ENCODE assay signal across 12 mouse cellular contexts in genomic region chr7:109203140-109203539, GRCm38 (mm10). TPM values are rescaled to one million over a fixed set of nuclear protein-coding genes. Genes with fewer than 3 reads are reported as not detected.
"Had no signal": no experiment of that assay in that cellular context is flagged by ENCODE, and none has a peak within 500 bp of the region (broad histone marks: within the 10 kb centered on the region; RNA-seq: fewer than 3 reads in every experiment).

No protein-coding gene starts in this region.

- H3K36me3 ChIP-seq: limb, embryonic 13.5 days; neural tube, embryonic 13.5 days; stomach, embryonic 15.5 days had no signal

- H3K27ac ChIP-seq: limb, embryonic 13.5 days; liver, embryonic 14.5 days; neural tube, embryonic 13.5 days; stomach, embryonic 15.5 days had no signal

- DNase-seq: kidney, adult 11 months; left cerebral cortex, postnatal 4 days; lung, adult 18-20 months; right cerebral cortex, postnatal 14 days; thymus, adult 2 months; thymus, postnatal 25 days had no signal

- H3K4me2 ChIP-seq: limb, embryonic 13.5 days; neural tube, embryonic 13.5 days; stomach, embryonic 15.5 days had no signal

- H3K27me3 ChIP-seq: limb, embryonic 13.5 days; stomach, embryonic 15.5 days had no signal

- H3K9ac ChIP-seq: limb, embryonic 13.5 days; liver, embryonic 14.5 days; neural tube, embryonic 13.5 days; stomach, embryonic 15.5 days had no signal

- H3K4me3 ChIP-seq: limb, embryonic 13.5 days; neural tube, embryonic 13.5 days; stomach, embryonic 15.5 days had no signal

- H3K4me1 ChIP-seq: neural tube, embryonic 13.5 days; stomach, embryonic 15.5 days had no signal

- H3K9me3 ChIP-seq: limb, embryonic 13.5 days; neural tube, embryonic 13.5 days; stomach, embryonic 15.5 days had no signal

RNA-seq across cellular contexts. Expression of gene Lmo1, which starts 28.1 kb away (rescaled TPM):
- total RNA-seq: liver, adult 2 months; megakaryocyte-erythroid progenitor cell, adult 5-6 weeks had no signal
- polyA plus RNA-seq: liver, adult 2 months had no signal
